Mouse (Mus musculus): ENCODE data around the gene 2210016F16Rik. TPM values are rescaled to one million over a fixed set of nuclear protein-coding genes. Genes with fewer than 3 reads are reported as not detected.
"Not testable (repeated sequence)": the region's sequence is repeated elsewhere in the genome, so short reads cannot be mapped to it uniquely, and the experiment has no call there.

The 2210016F16Rik gene
- polyA plus RNA-seq, 1 experiment from 2014 or later, result 83.0 TPM

GRCm38 (mm10) chr13:58367641-58368040 is 17.4 kb downstream of the 2210016F16Rik start:
- Histone ChIP-seq H3K36me3 (ENCODE audit: control insufficient read depth, insufficient read depth) (no peaks in the 10 kb centered on the region), H3K4me3 (ENCODE audit: low read depth, low read length) (no peak overlapping the region), H3K4me2 (replicated peaks; ENCODE audit: low read depth) (no peak overlapping the region), H3K4me1 (replicated peaks; ENCODE audit: control insufficient read depth, insufficient read depth, low read length) (no peaks in the 10 kb centered on the region), H3K9me3 (ENCODE audit: control insufficient read depth) (no peaks in the 10 kb centered on the region), H3K27me3 (replicated peaks; ENCODE audit: control insufficient read depth, insufficient read depth, low read length) (no peaks in the 10 kb centered on the region), H3K27ac (ENCODE audit: low read depth, low read length) (no peak overlapping the region), H3K9ac (ENCODE audit: low read depth, low read length) (no peak overlapping the region)
- ATAC-seq, result no peak
- WGBS, result 70% methylated on average over 1 of the region's 1 CpGs
- no peak for TF ChIP-seq CTCF (IDR thresholded peaks at IDR 0.05; ENCODE audit: low read depth)

- no peaks in the 10 kb centered on the region for H3K36me3 ChIP-seq (ENCODE audit: control insufficient read depth, insufficient read depth)
- WGBS, result 57% methylated on average over 3 of the region's 3 CpGs
- no peaks in the 10 kb centered on the region for H3K4me1 ChIP-seq (replicated peaks; ENCODE audit: control insufficient read depth, insufficient read depth, low read length)
- H3K9me3 ChIP-seq (ENCODE audit: control insufficient read depth), result no peaks in the 10 kb centered on the region
- no peaks in the 10 kb centered on the region for H3K27me3 ChIP-seq (replicated peaks; ENCODE audit: control insufficient read depth, insufficient read depth, low read length)
- no peak overlapping the region for H3K4me3 ChIP-seq (ENCODE audit: low read depth, low read length)
- no peak for TF ChIP-seq CTCF (IDR thresholded peaks at IDR 0.05; ENCODE audit: low read depth)
- H3K27ac ChIP-seq (ENCODE audit: low read depth, low read length), result no peak overlapping the region
- no peak overlapping the region for H3K4me2 ChIP-seq (replicated peaks; ENCODE audit: low read depth)
- no peak overlapping the region for H3K9ac ChIP-seq (ENCODE audit: low read depth, low read length)
- no peak for ATAC-seq
These were observed 18.7 kb downstream of the 2210016F16Rik start for GRCm38 (mm10) chr13:58366373-58366772.

- H3K4me2 ChIP-seq (replicated peaks; ENCODE audit: low read depth), result peak overlapping the region; percentile 30
- 65% methylated on average over 8 of the region's 8 CpGs for WGBS
- peak overlapping the region; percentile 83 for H3K27ac ChIP-seq (ENCODE audit: low read depth, low read length)
These were observed 19.8 kb downstream of the 2210016F16Rik start for GRCm38 (mm10) chr13:58365179-58365578.

GRCm38 (mm10) chr13:58364353-58365175 is 20.5 kb downstream of the 2210016F16Rik start:
- no peaks in the 10 kb centered on the region for H3K4me1 ChIP-seq (replicated peaks; ENCODE audit: control insufficient read depth, insufficient read depth, low read length)
- TF ChIP-seq CTCF (IDR thresholded peaks at IDR 0.05; ENCODE audit: low read depth), result no peak
- WGBS, result 39% methylated on average over 8 of the region's 8 CpGs
- no peak overlapping the region for H3K4me3 ChIP-seq (ENCODE audit: low read depth, low read length)
- ATAC-seq, result peak; percentile 89
- H3K27me3 ChIP-seq (replicated peaks; ENCODE audit: control insufficient read depth, insufficient read depth, low read length), result no peaks in the 10 kb centered on the region
- 0 out of 2 replicates have a peak overlapping the region, but pooled peaks have one; percentile 22 for H3K9ac ChIP-seq (ENCODE audit: low read depth, low read length)
- H3K9me3 ChIP-seq (ENCODE audit: control insufficient read depth), result no peaks in the 10 kb centered on the region
- peak overlapping the region; percentile 83 for H3K27ac ChIP-seq (ENCODE audit: low read depth, low read length)
- peak overlapping the region; percentile 30 for H3K4me2 ChIP-seq (replicated peaks; ENCODE audit: low read depth)
- no peaks in the 10 kb centered on the region for H3K36me3 ChIP-seq (ENCODE audit: control insufficient read depth, insufficient read depth)

More at GRCm38 (mm10) chr13:58365179-58365578, 19.8 kb downstream of the 2210016F16Rik start:
- H3K4me1 ChIP-seq (replicated peaks; ENCODE audit: control insufficient read depth, insufficient read depth, low read length); H3K4me3 ChIP-seq (ENCODE audit: low read depth, low read length); H3K27me3 ChIP-seq (replicated peaks; ENCODE audit: control insufficient read depth, insufficient read depth, low read length); H3K36me3 ChIP-seq (ENCODE audit: control insufficient read depth, insufficient read depth); H3K9me3 ChIP-seq (ENCODE audit: control insufficient read depth): not testable (repeated sequence)
- H3K9ac ChIP-seq (ENCODE audit: low read depth, low read length), result 0 out of 2 replicates have a peak overlapping the region, but pooled peaks have one; percentile 22
- ATAC-seq, result peak; percentile 2; the same call in 1 of the 2 replicates

GRCm38 (mm10) chr13:58359304-58359653 is 25.7 kb downstream of the 2210016F16Rik start:
- H3K9me3 ChIP-seq (ENCODE audit: control insufficient read depth), result no peaks in the 10 kb centered on the region
- H3K4me3 ChIP-seq (ENCODE audit: low read depth, low read length), result peak overlapping the region; percentile 68
- 0 out of 2 replicates have a peak, but pooled peaks cover 2% of the 10 kb centered on the region for H3K27me3 ChIP-seq (replicated peaks; ENCODE audit: control insufficient read depth, insufficient read depth, low read length)
- H3K4me2 ChIP-seq (replicated peaks; ENCODE audit: low read depth), result peak overlapping the region; percentile 99
- no peaks in the 10 kb centered on the region for H3K36me3 ChIP-seq (ENCODE audit: control insufficient read depth, insufficient read depth)
- peak overlapping the region; percentile 47 for H3K9ac ChIP-seq (ENCODE audit: low read depth, low read length)
- 3% methylated on average over 7 of the region's 7 CpGs for WGBS
- ATAC-seq, result peak; percentile 62
- peak overlapping the region; percentile 70 for H3K27ac ChIP-seq (ENCODE audit: low read depth, low read length)
- H3K4me1 ChIP-seq (replicated peaks; ENCODE audit: control insufficient read depth, insufficient read depth, low read length), result no peaks in the 10 kb centered on the region; the same call in 1 of the 2 replicates
- no peak for TF ChIP-seq CTCF (IDR thresholded peaks at IDR 0.05; ENCODE audit: low read depth)

GRCm38 (mm10) chr13:58358629-58359303 is 26.3 kb downstream of the 2210016F16Rik start, which contains the start of gene Kif27:
Gene Kif27, minus strand, starts transcription at chr13:58359122.
- TF ChIP-seq CTCF (IDR thresholded peaks at IDR 0.05; ENCODE audit: low read depth), result no peak
- Histone ChIP-seq H3K4me1 (replicated peaks; ENCODE audit: control insufficient read depth, insufficient read depth, low read length) (no peaks in the 10 kb centered on the region; the same call in 1 of the 2 replicates), H3K9ac (ENCODE audit: low read depth, low read length) (peak within 1 kb of the TSS; percentile 47), H3K36me3 (ENCODE audit: control insufficient read depth, insufficient read depth) (no peaks in the 10 kb centered on the region), H3K4me2 (replicated peaks; ENCODE audit: low read depth) (peak within 1 kb of the TSS; percentile 99), H3K9me3 (ENCODE audit: control insufficient read depth) (no peaks in the 10 kb centered on the region), H3K27ac (ENCODE audit: low read depth, low read length) (peak within 1 kb of the TSS; percentile 70), H3K27me3 (replicated peaks; ENCODE audit: control insufficient read depth, insufficient read depth, low read length) (0 out of 2 replicates have a peak, but pooled peaks cover 2% of the 10 kb centered on the region), H3K4me3 (ENCODE audit: low read depth, low read length) (peak within 1 kb of the TSS; percentile 68)
- under 1% methylated on average over 79 of the region's 85 CpGs for WGBS
- peak; percentile 97 for ATAC-seq

Measured in intestine, postnatal 0 days (tissue).